Mouse (Mus musculus) E14TG2a.4 (cell line): ENCODE measurements around the gene Uqcc3.

Source experiments
- H3K27me3 ChIP-seq: 2 replicates; pipeline ENCODE4 v1.6.1; 2014; ENCODE audit warnings: low read length, control low read depth; ENCODE audit not compliant: insufficient read depth
- H3K36me3 ChIP-seq: 2 replicates; pipeline ENCODE4 v1.6.1; 2014; ENCODE audit warnings: low read length, control low read depth; ENCODE audit not compliant: insufficient read depth
- H3K4me1 ChIP-seq: replicated peaks from 2 replicates; pipeline ENCODE4 v1.6.1; 2014; ENCODE audit warnings: low read depth, low read length, control low read depth
- H3K4me3 ChIP-seq: replicated peaks from 2 replicates; pipeline ENCODE4 v1.5.1; 2014; ENCODE audit warnings: mild to moderate bottlenecking, low read length
- H3K9me3 ChIP-seq: 2 replicates; pipeline ENCODE4 v1.6.1; 2014; ENCODE audit warnings: low read length, control low read depth
- CTCF ChIP-seq: conservative IDR thresholded peaks from 2 replicates; pipeline ENCODE4 v1.5.1; 2014; ENCODE audit warnings: low read length
- NANOG ChIP-seq: IDR thresholded peaks from 2 replicates; pipeline ENCODE4 v1.6.1; 2014; ENCODE audit warnings: borderline replicate concordance, low read length, mixed read lengths
- POU5F1 ChIP-seq: IDR thresholded peaks from 2 replicates; pipeline ENCODE4 v1.6.1; 2014; ENCODE audit warnings: low read length, borderline replicate concordance

Gene Uqcc3

GRCm38 (mm10) chr19:8887585-8888463, 7.1 kb upstream of the Uqcc3 start:
- Histone ChIP-seq H3K36me3 (peaks cover 41% of the 10 kb centered on the region), H3K9me3 (no peaks in the 10 kb centered on the region), H3K4me1 (peaks cover 56% of the 10 kb centered on the region), H3K4me3 (peak overlapping the region; percentile 90), H3K27me3 (no peaks in the 10 kb centered on the region)
- TF ChIP-seq CTCF (no peak), POU5F1 (no peak), NANOG (no peak)

- Histone ChIP-seq H3K9me3 (no peaks in the 10 kb centered on the region), H3K4me1 (peaks cover 52% of the 10 kb centered on the region), H3K36me3 (peaks cover 38% of the 10 kb centered on the region), H3K27me3 (no peaks in the 10 kb centered on the region), H3K4me3 (peak overlapping the region; percentile 90)
- TF ChIP-seq POU5F1 (no peak), NANOG (no peak), CTCF (no peak)
These were observed 6.3 kb upstream of the Uqcc3 start for GRCm38 (mm10) chr19:8886916-8887584.

- Histone ChIP-seq H3K36me3 (peaks cover 28% of the 10 kb centered on the region), H3K4me3 (no peak within 1 kb of the TSS), H3K9me3 (no peaks in the 10 kb centered on the region), H3K27me3 (no peaks in the 10 kb centered on the region), H3K4me1 (peaks cover 47% of the 10 kb centered on the region)
- TF ChIP-seq NANOG (no peak), CTCF (no peak), POU5F1 (no peak)
These were observed 2.9 kb upstream of the Uqcc3 start, which contains the start of the genes Lbhd1 and Gm49403 for GRCm38 (mm10) chr19:8883616-8884015. Gene Lbhd1 (plus strand): TSS chr19:8883732. Gene Gm49403 (plus strand): TSS chr19:8883930.

- Histone ChIP-seq H3K9me3 (no peaks in the 10 kb centered on the region), H3K27me3 (no peaks in the 10 kb centered on the region), H3K36me3 (peaks cover 41% of the 10 kb centered on the region), H3K4me3 (peak overlapping the region; percentile 93), H3K4me1 (peaks cover 32% of the 10 kb centered on the region)
- TF ChIP-seq CTCF (no peak), POU5F1 (no peak), NANOG (no peak)
These were observed 290 bp upstream of the Uqcc3 start for GRCm38 (mm10) chr19:8881034-8881392.

GRCm38 (mm10) chr19:8875031-8875430, 5.7 kb downstream of the Uqcc3 start:
- no peak overlapping the region for H3K4me3 ChIP-seq
- TF ChIP-seq CTCF: no peak
- no peak for TF ChIP-seq POU5F1
- no peak for TF ChIP-seq NANOG
- H3K27me3 ChIP-seq: no peaks in the 10 kb centered on the region
- peaks cover 52% of the 10 kb centered on the region for H3K4me1 ChIP-seq
- H3K9me3 ChIP-seq: no peaks in the 10 kb centered on the region
- H3K36me3 ChIP-seq: peaks cover 80% of the 10 kb centered on the region

GRCm38 (mm10) chr19:8872266-8872840, 8.4 kb downstream of the Uqcc3 start:
- H3K4me3 ChIP-seq: peak overlapping the region; percentile 100
- no peaks in the 10 kb centered on the region for H3K27me3 ChIP-seq
- no peak for TF ChIP-seq NANOG
- TF ChIP-seq CTCF: no peak
- TF ChIP-seq POU5F1: no peak
- H3K4me1 ChIP-seq: peaks cover 46% of the 10 kb centered on the region
- peaks cover 53% of the 10 kb centered on the region for H3K36me3 ChIP-seq
- H3K9me3 ChIP-seq: no peaks in the 10 kb centered on the region

- Histone ChIP-seq H3K4me3 (peak within 1 kb of the TSS; percentile 100), H3K27me3 (no peaks in the 10 kb centered on the region), H3K36me3 (peaks cover 45% of the 10 kb centered on the region), H3K4me1 (peaks cover 46% of the 10 kb centered on the region), H3K9me3 (no peaks in the 10 kb centered on the region)
- no peak for TF ChIP-seq NANOG
- TF ChIP-seq CTCF: no peak
- TF ChIP-seq POU5F1: no peak
These were observed 9.2 kb downstream of the Uqcc3 start, which contains the start of gene Ubxn1 for GRCm38 (mm10) chr19:8871267-8872186. Gene Ubxn1 (plus strand): TSS chr19:8871496.
